Mouse (Mus musculus): ENCODE measurements at regions not wholly inside any gene's neighbourhood (a gene's known extent, or its start where the extent isn't known, plus 50 kb on each side); places are given as distances from the start of the nearest gene placed in this dataset.

DNA sequence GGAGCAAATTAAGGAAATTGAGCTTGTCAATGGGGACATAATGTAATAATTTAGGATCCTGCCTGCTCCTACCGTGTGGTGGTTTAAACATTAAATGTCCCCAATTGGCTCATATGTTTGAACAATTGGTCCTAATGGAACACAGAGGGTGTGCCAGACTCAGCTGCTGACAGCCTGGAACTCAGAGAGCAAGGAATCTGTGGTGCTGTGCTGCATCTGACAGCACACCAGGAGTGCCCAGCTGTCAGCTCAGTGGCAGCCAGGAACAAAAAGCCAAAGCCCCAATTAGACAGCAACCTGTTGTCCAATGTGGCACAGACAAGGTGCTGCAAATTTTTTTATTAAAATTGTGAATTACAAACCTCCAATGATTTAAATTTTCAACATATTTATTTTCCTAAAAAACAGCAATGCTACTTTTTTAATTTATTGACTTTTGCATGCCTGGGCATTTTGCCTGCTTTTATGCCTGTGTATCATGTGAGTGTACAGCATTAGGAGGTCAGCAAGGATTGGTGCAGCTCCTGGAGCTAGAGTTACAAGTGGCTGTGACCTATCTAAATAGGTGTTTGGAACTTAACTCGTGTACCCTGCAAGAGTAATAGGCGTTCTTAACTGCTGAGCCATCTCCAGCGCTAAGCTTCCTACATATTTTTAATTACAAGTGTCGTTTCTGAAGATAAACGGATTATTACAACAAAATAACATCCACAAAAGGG, 724.5 kb upstream of the Adam24 start:
- TF ChIP-seq CTCF (IDR thresholded peaks at IDR 0.05; ENCODE audit: control insufficient read depth, insufficient read depth, insufficient read length) = no peak
- no peak for TF ChIP-seq FOSL1 (IDR thresholded peaks at IDR 0.05; ENCODE audit: insufficient read depth, low read length, poor library complexity, severe bottlenecking)

Measured in C2C12 (cell line).